Mouse (Mus musculus) left cerebral cortex, adult 18-20 months (tissue): Measurements from ENCODE around the gene Erh. TPM values are rescaled to one million over a fixed set of nuclear protein-coding genes. Genes with fewer than 3 reads are reported as not detected.

Experiments used
- DNase-seq, 2 experiments: peaks; one replicate each; pipeline ENCODE4 v3.0.0; 2021 to 2022; ENCODE audit warnings: low spot score in 2 of 2, mixed read lengths in 1 of 2
- total RNA-seq, 2 experiments: library from RNA; stranded (reverse); gene quantifications; 2 replicates each; pipeline ENCODE4 v1.2.3; 2021

The Erh gene
- total RNA-seq, 2 experiments from 2014 or later: 31.9 to 37.2 TPM

GRCm38 (mm10) chr12:80620501-80620900 lies 23.6 kb downstream of the Erh start:
- no peak for DNase-seq

- DNase-seq: no peak
Measured at GRCm38 (mm10) chr12:80615371-80616257, 28.5 kb downstream of the Erh start.

GRCm38 (mm10) chr12:80612113-80612791 lies 31.9 kb downstream of the Erh start:
- DNase-seq: no peak

GRCm38 (mm10) chr12:80609928-80610327 lies 34.2 kb downstream of the Erh start:
- DNase-seq: no peak

- no peak for DNase-seq
Measured at GRCm38 (mm10) chr12:80608576-80608975, 35.6 kb downstream of the Erh start.

GRCm38 (mm10) chr12:80604218-80604617 lies 39.9 kb downstream of the Erh start:
- DNase-seq: no peak

GRCm38 (mm10) chr12:80603566-80603965 lies 40.6 kb downstream of the Erh start:
- no peak for DNase-seq

- DNase-seq: no peak
Measured at GRCm38 (mm10) chr12:80602432-80602831, 41.7 kb downstream of the Erh start.

GRCm38 (mm10) chr12:80601597-80602269 lies 42.4 kb downstream of the Erh start:
- DNase-seq: no peak

- DNase-seq: peak; percentile 28 to 34
Measured at GRCm38 (mm10) chr12:80598756-80599155, 45.4 kb downstream of the Erh start.

- no peak for DNase-seq
Measured at GRCm38 (mm10) chr12:80598236-80598635, 45.9 kb downstream of the Erh start.

- no peak for DNase-seq
Measured at GRCm38 (mm10) chr12:80595968-80596367, 48.2 kb downstream of the Erh start.

- no peak for DNase-seq
Measured at GRCm38 (mm10) chr12:80595566-80595965, 48.6 kb downstream of the Erh start.

- DNase-seq: no peak
Measured at GRCm38 (mm10) chr12:80594781-80595180, 49.4 kb downstream of the Erh start.

- no peak for DNase-seq
Measured at GRCm38 (mm10) chr12:80594141-80594540, 50.0 kb downstream of the Erh start.

GRCm38 (mm10) chr12:80584973-80585372 lies 59.2 kb downstream of the Erh start:
- DNase-seq: peak; percentile 36 to 44

Other genes starting within 250 kb of the Erh start
- gene Dcaf5, start 207.7 kb downstream of the Erh start, total RNA-seq: 10 to 100 TPM; 70.9 to 74.1 TPM
- gene Exd2, start 181.2 kb downstream of the Erh start, total RNA-seq: 100 to 1,000 TPM; 108 to 112 TPM
- gene Galnt16, start 126.1 kb downstream of the Erh start, total RNA-seq: 10 to 100 TPM; 89.3 to 96.7 TPM
- 10 to 100 TPM; 40.6 to 41.3 TPM for gene Slc39a9, start 458 bp downstream of the Erh start, total RNA-seq
- 1 to 10 TPM; 2.1 to 3.6 TPM for gene Plekhd1, start 48.2 kb upstream of the Erh start, total RNA-seq
- gene Ccdc177, start 116.3 kb upstream of the Erh start, total RNA-seq: 10 to 100 TPM; 11.4 to 12.2 TPM
- 10 to 100 TPM; 34.8 to 35.7 TPM for gene Susd6, start 146.2 kb upstream of the Erh start, total RNA-seq